Mouse (Mus musculus) midbrain, embryonic 10.5 days (tissue): ENCODE results near the gene Nob1. TPM values are rescaled to one million over a fixed set of nuclear protein-coding genes. Genes with fewer than 3 reads are reported as not detected.
A peak's percentile ranks its signal among the peaks of the same experiment; 100 is the strongest.

Experiments
- DNase-seq: peaks from one replicate; pipeline ENCODE4 v3.0.0-alpha.2; 2017; ENCODE audit warnings: low spot score
- H3K27ac ChIP-seq: fragments of 300-500 bp; sonication (generic); replicated peaks from 2 replicates; pipeline ENCODE4 v1.5.1; 2016; ENCODE audit warnings: mild to moderate bottlenecking
- H3K27me3 ChIP-seq: fragments of 300-500 bp; sonication (generic); 2 replicates; pipeline ENCODE4 v1.6.1; 2016; ENCODE audit warnings: low read depth, mild to moderate bottlenecking; ENCODE audit not compliant: poor library complexity, severe bottlenecking
- H3K36me3 ChIP-seq: fragments of 300-500 bp; sonication (generic); 2 replicates; pipeline ENCODE4 v1.6.1; 2016; ENCODE audit warnings: mild to moderate bottlenecking, moderate library complexity
- H3K4me1 ChIP-seq: fragments of 300-500 bp; sonication (generic); 2 replicates; pipeline ENCODE4 v1.6.1; 2016
- H3K4me3 ChIP-seq: fragments of 300-500 bp; sonication (generic); 2 replicates; pipeline ENCODE4 v1.5.1; 2016; ENCODE audit warnings: mild to moderate bottlenecking, moderate library complexity
- H3K9me3 ChIP-seq: fragments of 300-500 bp; sonication (generic); replicated peaks from 2 replicates; pipeline ENCODE4 v1.6.1; 2016; ENCODE audit warnings: mild to moderate bottlenecking
- WGBS: fragments of 180-500 bp; shearing (Covaris S2); methylation state at CpG from one replicate; pipeline ENCODE4 v1.1.7; 2016; 5-methylcytosine and 5-hydroxymethylcytosine counted together
- polyA plus RNA-seq: library from polyadenylated mRNA; unstranded; fragments of >200 nt; fragmentation: Nextera tagmentation; extraction: Ambion mirVana; gene quantifications from 2 replicates; pipeline ENCODE4 v1.2.1, GENCODE M21; 2016

Nob1 gene
- 89.7 and 91.4 TPM in 2 replicates for polyA plus RNA-seq

DNA sequence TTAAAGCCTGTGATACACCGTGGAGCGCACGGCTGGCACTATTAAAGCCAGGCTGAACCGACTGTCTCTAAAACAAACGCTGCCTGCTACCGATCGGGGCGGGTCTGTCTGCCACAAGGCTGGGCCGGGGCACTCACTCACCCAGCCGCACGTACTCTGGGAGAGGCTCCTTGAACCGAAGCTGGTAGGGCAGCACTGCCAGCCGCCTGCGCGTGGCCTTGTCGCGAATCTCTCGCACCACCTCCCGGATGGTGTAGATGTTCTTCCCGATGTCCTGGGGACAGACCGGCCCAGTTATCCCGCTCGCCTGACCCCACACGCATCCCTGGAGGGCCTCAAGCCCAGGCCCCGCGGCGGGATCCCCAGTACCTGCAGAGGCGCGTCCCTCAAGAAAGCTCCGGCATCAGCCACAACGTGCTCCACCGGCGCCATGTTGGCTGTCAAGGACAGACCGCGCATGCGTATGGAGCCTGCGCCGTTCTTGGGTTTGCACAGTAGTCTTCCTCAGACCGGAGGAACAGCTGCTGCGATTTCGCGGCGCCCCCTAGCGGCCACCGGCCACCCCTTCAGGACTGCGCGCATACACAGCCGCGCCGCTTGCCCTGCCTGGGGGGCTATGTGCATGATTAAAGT is at the start of gene Nob1:
Nob1 (minus strand) TSS at position 455 of the 633 bp plus-strand sequence.
- peaks cover 18% of the 10 kb centered on the region for H3K4me1 ChIP-seq
- H3K9me3 ChIP-seq, result no peaks in the 10 kb centered on the region
- peak; percentile 97 for DNase-seq
- H3K36me3 ChIP-seq, result peaks cover 39% of the 10 kb centered on the region
- H3K27me3 ChIP-seq, result no peaks in the 10 kb centered on the region
- peak within 1 kb of the TSS; percentile 91 for H3K27ac ChIP-seq
- H3K4me3 ChIP-seq, result peak within 1 kb of the TSS; percentile 98
- WGBS, result under 1% methylated on average over 50 of the region's 50 CpGs

DNA sequence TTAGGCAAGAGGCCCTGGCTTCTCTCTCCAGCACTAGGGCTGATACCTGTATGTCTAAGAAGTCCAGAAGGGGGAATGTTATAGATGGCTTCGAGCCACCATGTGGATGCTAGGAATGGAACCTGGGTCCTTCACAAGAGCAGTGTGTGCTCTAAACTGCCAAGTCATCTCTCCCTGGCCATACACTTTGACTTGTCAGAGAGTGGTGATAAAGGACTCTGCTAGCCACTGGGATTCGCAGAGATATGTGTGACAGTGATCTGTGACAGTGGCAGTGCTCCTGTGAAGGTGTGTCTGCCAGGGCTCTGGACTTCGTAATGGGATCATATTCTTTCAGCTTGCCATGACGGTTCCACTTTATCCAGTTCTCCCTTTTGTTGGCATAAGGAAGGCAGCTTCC is 48.5 kb upstream of the Nob1 start:
- peaks cover 57% of the 10 kb centered on the region for H3K36me3 ChIP-seq
- H3K27me3 ChIP-seq, result no peaks in the 10 kb centered on the region
- WGBS, result 89% methylated on average over 4 of the region's 4 CpGs
- H3K4me1 ChIP-seq, result peaks cover 7% of the 10 kb centered on the region
- no peaks in the 10 kb centered on the region for H3K9me3 ChIP-seq
- no peak for DNase-seq
- H3K27ac ChIP-seq, result no peak overlapping the region
- no peak overlapping the region for H3K4me3 ChIP-seq

DNA sequence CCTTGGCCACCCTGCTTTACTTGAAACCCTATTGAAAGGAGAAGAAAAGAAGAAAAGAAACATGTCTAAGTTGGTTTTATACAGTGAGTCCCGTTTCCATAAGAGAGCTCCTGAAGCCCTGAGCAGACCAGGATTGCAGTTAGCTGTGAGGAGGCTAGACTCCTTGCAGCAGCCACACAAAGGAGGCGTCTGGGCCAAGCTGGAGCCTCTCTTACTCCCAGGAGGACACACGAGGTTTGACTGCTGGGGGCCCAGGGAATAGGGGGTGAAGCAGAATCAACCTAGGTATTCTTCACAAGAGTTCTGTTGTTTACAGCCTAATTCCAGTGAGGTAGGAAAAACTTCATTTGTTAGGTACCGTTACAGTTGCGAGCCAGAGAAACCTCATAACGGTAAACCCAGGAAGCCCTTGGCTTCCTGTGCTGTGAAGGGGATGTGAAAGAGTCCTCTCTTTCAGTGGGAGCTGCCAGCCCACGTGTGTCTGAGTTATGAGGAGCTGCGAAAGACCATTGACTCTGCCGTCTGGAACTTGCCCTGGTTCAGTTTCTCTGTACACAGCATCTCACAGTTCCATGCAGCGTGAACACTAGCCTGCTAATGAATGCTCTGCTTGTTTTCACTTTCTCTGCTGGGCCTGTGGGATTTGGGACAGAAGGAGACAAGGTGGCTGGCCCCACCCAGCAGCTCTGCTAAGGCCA is 47.7 kb upstream of the Nob1 start:
- H3K27ac ChIP-seq, result no peak overlapping the region
- peaks cover 7% of the 10 kb centered on the region for H3K4me1 ChIP-seq
- H3K27me3 ChIP-seq, result no peaks in the 10 kb centered on the region
- DNase-seq, result no peak
- WGBS, result 83% methylated on average over 10 of the region's 10 CpGs
- H3K9me3 ChIP-seq, result no peaks in the 10 kb centered on the region
- peaks cover 64% of the 10 kb centered on the region for H3K36me3 ChIP-seq
- no peak overlapping the region for H3K4me3 ChIP-seq

DNA sequence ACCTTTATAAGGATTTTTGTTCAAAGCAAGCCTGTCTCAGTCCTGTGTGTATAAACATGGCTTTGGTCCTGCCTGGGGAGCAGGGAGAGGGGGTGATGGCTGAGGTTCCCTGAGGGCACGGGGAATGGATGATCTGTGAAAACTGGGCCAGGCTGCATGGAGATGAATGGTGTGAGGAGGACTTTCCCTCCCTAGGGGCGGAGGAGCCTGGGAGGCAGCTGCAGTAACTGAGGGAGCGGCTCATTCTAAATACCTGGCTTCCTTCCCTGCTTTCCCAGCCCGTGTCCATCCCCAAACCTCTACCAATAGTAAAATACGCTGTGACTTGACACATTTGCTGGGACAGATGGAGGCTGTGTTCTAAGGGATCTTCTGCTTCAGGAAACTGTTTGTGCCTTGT is 45.5 kb upstream of the Nob1 start:
- no peak overlapping the region for H3K27ac ChIP-seq
- DNase-seq, result no peak
- peaks cover 13% of the 10 kb centered on the region for H3K4me1 ChIP-seq
- no peaks in the 10 kb centered on the region for H3K9me3 ChIP-seq
- 86% methylated on average over 5 of the region's 5 CpGs for WGBS
- H3K36me3 ChIP-seq, result peaks cover 77% of the 10 kb centered on the region
- no peak overlapping the region for H3K4me3 ChIP-seq
- H3K27me3 ChIP-seq, result no peaks in the 10 kb centered on the region

DNA sequence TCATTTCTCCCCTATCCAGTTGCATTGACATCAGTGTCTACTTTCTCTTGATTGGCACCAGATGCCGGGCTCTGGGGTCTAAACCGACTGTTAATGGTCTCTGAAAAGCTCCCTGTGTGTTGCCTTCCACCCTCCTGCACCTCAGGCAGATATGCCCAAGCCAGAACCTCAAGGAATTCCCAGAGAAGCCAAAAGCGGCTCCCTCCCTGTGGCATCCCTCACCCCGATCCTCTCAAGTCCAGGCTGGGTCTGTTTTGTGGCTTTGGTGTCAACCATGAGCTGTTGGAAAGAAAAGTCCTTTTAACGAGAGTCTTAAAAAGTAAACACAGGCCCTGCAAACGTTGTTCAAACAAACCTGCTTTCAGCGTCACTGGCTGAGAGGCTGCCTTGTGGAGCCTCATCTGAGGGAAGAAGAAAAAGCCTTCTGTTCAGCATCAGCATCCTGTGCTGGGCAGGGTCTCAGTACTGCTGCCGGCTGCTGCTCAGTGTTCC is 44.0 kb upstream of the Nob1 start:
- WGBS, result 65% methylated on average over 8 of the region's 8 CpGs
- Histone ChIP-seq H3K4me1 (peaks cover 13% of the 10 kb centered on the region), H3K27me3 (no peaks in the 10 kb centered on the region), H3K4me3 (no peak overlapping the region), H3K27ac (peak overlapping the region; percentile 59), H3K36me3 (peaks cover 81% of the 10 kb centered on the region), H3K9me3 (no peaks in the 10 kb centered on the region)
- DNase-seq, result no peak

DNA sequence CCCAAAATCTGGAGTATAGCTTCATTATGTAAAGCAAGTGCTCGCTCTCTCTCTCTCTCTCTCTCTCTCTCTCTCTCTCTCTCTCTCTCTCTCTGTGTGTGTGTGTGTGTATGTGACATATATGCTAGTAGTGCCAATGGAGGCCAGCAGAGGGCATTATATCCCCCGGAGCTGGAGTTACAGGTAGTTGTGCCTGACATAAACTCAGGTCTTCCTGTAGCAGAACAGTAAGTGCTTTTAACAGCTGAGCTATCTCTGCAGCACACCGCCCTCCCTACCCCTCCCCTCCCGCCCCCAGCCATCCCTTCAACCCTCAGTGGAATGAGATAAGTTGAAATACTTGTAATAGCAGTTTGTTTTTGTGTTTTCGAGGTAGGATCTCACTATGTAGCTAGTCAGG is 41.8 kb upstream of the Nob1 start:
- DNase-seq, result no peak
- Histone ChIP-seq H3K27ac (no peak overlapping the region), H3K4me1 (peaks cover 13% of the 10 kb centered on the region), H3K9me3 (no peaks in the 10 kb centered on the region), H3K36me3 (peaks cover 89% of the 10 kb centered on the region), H3K4me3 (no peak overlapping the region), H3K27me3 (no peaks in the 10 kb centered on the region)
- WGBS, result 91% methylated on average over 5 of the region's 5 CpGs

DNA sequence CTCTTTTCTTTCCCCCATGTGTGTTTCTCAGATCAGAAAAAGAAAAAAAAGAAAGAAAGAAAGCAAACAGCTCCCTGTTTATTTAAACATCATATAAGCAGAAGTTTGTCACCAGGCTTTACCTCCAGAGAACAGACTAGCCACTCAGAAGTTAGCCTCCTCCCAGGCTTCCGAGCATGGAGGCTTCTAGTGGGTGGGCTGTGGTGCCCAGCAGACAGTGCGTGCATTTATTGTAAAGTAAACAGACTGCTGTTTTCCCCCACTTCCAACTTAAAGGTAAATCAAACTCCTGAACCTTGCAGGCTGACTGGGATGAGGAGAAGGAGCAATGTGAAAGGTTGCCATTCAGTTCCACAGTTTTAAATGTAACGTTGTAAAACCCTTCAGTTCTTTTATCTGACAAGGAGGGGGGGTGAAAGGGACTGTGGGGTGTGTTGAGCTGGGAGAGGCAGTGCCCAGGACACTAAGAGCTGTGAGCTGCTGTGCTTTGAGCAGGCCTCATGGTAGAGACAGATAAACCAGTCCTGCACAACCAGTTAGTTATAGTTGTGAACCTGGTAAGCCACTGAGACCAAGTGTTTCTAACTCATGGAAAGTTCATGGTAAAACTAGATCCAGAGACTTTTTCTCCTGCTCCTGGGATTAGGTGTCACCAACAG is 40.6 kb upstream of the Nob1 start:
- Histone ChIP-seq H3K36me3 (peaks cover 92% of the 10 kb centered on the region), H3K27ac (no peak overlapping the region), H3K4me1 (peaks cover 13% of the 10 kb centered on the region), H3K9me3 (no peaks in the 10 kb centered on the region), H3K27me3 (no peaks in the 10 kb centered on the region), H3K4me3 (no peak overlapping the region)
- DNase-seq, result no peak
- WGBS, result 85% methylated on average over 3 of the region's 3 CpGs

DNA sequence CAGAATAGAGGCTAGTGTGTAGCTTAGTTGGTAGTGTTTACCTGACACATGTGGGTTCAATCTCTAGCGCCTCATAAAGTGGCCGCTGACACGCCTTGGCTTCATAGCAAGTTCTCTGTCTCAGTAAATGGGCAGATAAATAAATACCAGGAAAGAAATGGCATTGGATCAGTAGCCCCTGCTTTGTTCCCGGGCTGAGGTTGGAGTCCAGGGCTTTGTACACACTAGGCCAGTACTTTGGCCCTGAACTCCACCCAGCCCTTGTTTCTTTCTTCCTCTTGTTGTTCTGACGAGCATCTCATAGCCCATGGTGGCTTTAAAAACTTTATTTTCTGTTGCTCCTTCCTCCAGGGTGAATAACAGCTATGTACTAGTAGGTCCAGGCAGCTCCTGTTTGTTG is 37.6 kb upstream of the Nob1 start:
- Histone ChIP-seq H3K4me1 (peaks cover 4% of the 10 kb centered on the region; the same call in 1 of the 2 replicates), H3K27ac (no peak overlapping the region), H3K4me3 (no peak overlapping the region), H3K36me3 (peaks cover 93% of the 10 kb centered on the region), H3K9me3 (no peaks in the 10 kb centered on the region), H3K27me3 (no peaks in the 10 kb centered on the region)
- WGBS, result 92% methylated on average over 5 of the region's 5 CpGs
- no peak for DNase-seq

DNA sequence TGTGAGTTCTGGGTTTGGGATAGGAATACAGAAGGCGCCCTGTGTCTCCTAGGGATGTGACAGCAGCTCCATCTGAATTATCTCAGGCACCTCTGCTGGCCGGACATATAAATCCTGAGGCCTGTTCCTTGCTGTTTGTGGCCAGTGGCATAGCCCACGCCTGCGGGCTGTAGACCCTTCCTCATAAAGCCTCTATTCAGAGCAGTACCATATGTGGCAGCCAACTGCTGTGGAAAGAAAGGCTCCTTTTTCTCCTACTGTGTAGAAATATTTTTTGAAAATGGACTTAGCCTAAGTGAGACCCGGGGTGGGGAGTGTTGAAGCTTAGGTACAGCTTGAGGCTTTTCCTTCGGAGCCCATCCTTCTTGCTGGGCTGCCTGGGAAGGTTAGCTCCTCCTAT is 33.4 kb upstream of the Nob1 start:
- Histone ChIP-seq H3K27me3 (no peaks in the 10 kb centered on the region), H3K36me3 (peaks cover 81% of the 10 kb centered on the region), H3K27ac (no peak overlapping the region), H3K9me3 (no peaks in the 10 kb centered on the region), H3K4me1 (no peaks in the 10 kb centered on the region), H3K4me3 (no peak overlapping the region)
- WGBS, result 89% methylated on average over 6 of the region's 6 CpGs
- no peak for DNase-seq

DNA sequence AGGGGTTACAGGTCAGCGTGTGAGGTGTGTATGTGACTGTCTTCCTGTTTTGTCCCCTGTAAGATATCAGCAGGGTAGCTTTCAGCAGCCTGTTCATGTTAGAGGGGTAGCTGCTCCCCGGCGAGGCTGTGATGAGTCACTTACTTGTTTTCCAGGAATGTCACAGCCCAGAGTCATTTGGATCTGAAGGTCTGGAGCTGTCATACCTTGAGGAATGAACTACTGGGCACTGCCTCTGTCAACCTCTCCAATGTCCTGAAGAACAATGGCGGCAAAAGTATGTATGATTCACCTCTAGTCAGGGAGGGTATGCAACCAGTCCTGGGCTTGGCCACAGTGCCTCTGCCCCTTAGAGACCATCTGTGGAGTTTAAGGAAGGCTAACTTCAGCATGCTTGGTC is 32.9 kb upstream of the Nob1 start:
- no peak overlapping the region for H3K4me3 ChIP-seq
- peaks cover 81% of the 10 kb centered on the region for H3K36me3 ChIP-seq
- no peaks in the 10 kb centered on the region for H3K4me1 ChIP-seq
- H3K27me3 ChIP-seq, result no peaks in the 10 kb centered on the region
- no peak overlapping the region for H3K27ac ChIP-seq
- DNase-seq, result no peak
- H3K9me3 ChIP-seq, result no peaks in the 10 kb centered on the region
- WGBS, result 90% methylated on average over 4 of the region's 4 CpGs

DNA sequence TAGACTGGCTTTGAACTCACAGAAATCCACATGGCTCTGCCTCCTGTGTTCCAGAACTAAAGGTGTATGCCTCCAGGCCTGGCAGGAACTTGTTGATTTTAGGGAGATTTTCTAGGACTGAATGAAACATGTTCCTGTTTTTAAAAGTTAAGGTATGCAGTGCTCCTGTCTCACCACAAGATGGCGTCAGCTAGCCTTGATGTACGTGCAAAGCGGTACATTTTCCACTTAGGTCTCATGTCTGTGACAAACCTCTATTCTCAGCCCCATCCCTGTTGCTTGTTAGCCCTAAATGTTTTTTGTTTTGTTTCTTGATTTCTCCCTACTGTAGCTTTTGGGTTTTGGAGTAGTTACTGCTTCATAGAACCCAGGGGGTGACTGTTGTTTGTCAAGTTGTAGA is 30.4 kb upstream of the Nob1 start:
- no peaks in the 10 kb centered on the region for H3K9me3 ChIP-seq
- no peak overlapping the region for H3K27ac ChIP-seq
- no peak overlapping the region for H3K4me3 ChIP-seq
- no peaks in the 10 kb centered on the region for H3K27me3 ChIP-seq
- peaks cover 64% of the 10 kb centered on the region for H3K36me3 ChIP-seq
- WGBS, result 20% methylated on average over 3 of the region's 3 CpGs
- no peaks in the 10 kb centered on the region for H3K4me1 ChIP-seq
- peak; percentile 32 for DNase-seq

DNA sequence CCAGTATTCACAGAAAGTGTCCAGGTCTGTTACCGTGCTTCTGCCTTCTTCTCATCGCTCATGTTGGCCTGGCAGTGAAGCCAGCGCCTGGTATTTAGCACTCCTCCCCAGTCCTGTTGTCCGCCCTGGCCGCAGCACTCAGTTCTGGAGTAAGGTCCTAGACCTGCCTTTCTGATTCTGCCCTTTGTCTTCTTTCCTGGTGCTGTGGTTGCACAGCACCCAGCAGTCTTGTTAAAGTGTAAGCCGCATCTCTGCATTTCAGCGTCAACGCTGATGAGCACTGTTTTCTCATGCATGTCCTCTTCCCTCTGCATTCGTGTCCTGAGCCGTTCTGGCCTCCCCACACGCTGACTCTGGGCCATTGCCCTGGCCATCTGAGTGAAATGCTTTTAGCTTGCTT is 28.5 kb upstream of the Nob1 start:
- H3K4me1 ChIP-seq, result peaks cover 12% of the 10 kb centered on the region
- no peak for DNase-seq
- whole genome bisulfite sequencing, result 95% methylated on average over 11 of the region's 11 CpGs
- H3K27me3 ChIP-seq, result no peaks in the 10 kb centered on the region
- no peak overlapping the region for H3K4me3 ChIP-seq
- peaks cover 47% of the 10 kb centered on the region for H3K36me3 ChIP-seq
- H3K9me3 ChIP-seq, result no peaks in the 10 kb centered on the region
- H3K27ac ChIP-seq, result no peak overlapping the region
